Mouse (Mus musculus) embryonic facial prominence, embryonic 12.5 days (tissue): Measurements from ENCODE around the gene Yif1b. TPM values are rescaled to one million over a fixed set of nuclear protein-coding genes. Genes with fewer than 3 reads are reported as not detected.
A peak's percentile ranks its signal among the peaks of the same experiment; 100 is the strongest.

Source experiments
- ATAC-seq: fragments of 200-750 bp; cut with Nextera tagmentation; 2 replicates; pipeline ENCODE4 v1.8.0; 2017; ENCODE audit not compliant: insufficient number of reproducible peaks, insufficient read depth, low FRiP score, low TSS enrichment
- H3K27ac ChIP-seq: fragments of 300-500 bp; sonication (generic); 2 replicates; pipeline ENCODE4 v1.5.1; 2016; ENCODE audit warnings: mild to moderate bottlenecking
- H3K27me3 ChIP-seq: fragments of 300-500 bp; sonication (generic); 2 replicates; pipeline ENCODE4 v1.6.1; 2016; ENCODE audit warnings: mild to moderate bottlenecking, moderate library complexity
- H3K36me3 ChIP-seq: fragments of 300-500 bp; sonication (generic); 2 replicates; pipeline ENCODE4 v1.6.1; 2016; ENCODE audit warnings: mild to moderate bottlenecking
- H3K4me1 ChIP-seq: fragments of 300-500 bp; sonication (generic); 2 replicates; pipeline ENCODE4 v1.6.1; 2016
- H3K4me2 ChIP-seq: fragments of 300-500 bp; sonication (generic); replicated peaks from 2 replicates; pipeline ENCODE4 v1.6.1; 2016; ENCODE audit warnings: mild to moderate bottlenecking, moderate library complexity
- H3K4me3 ChIP-seq: fragments of 300-500 bp; sonication (generic); 2 replicates; pipeline ENCODE4 v1.5.1; 2016; ENCODE audit warnings: mild to moderate bottlenecking
- H3K9ac ChIP-seq: fragments of 300-500 bp; sonication (generic); 2 replicates; pipeline ENCODE4 v1.6.1; 2016; ENCODE audit warnings: mild to moderate bottlenecking, moderate library complexity
- H3K9me3 ChIP-seq: fragments of 300-500 bp; sonication (generic); 2 replicates; pipeline ENCODE4 v1.6.1; 2016; ENCODE audit warnings: mild to moderate bottlenecking, moderate library complexity
- WGBS: fragments of 180-500 bp; shearing (Covaris S2); methylation state at CpG from one replicate; pipeline ENCODE4 v1.1.7; 2016; 5-methylcytosine and 5-hydroxymethylcytosine counted together
- polyA plus RNA-seq: library from polyadenylated mRNA; unstranded; fragments of >200 nt; fragmentation: Nextera tagmentation; extraction: Ambion mirVana; gene quantifications from 2 replicates; pipeline ENCODE4 v1.2.1, GENCODE M21; 2016

The Yif1b gene
- polyA plus RNA-seq, 1 experiment from 2014 or later: 100 TPM

DNA sequence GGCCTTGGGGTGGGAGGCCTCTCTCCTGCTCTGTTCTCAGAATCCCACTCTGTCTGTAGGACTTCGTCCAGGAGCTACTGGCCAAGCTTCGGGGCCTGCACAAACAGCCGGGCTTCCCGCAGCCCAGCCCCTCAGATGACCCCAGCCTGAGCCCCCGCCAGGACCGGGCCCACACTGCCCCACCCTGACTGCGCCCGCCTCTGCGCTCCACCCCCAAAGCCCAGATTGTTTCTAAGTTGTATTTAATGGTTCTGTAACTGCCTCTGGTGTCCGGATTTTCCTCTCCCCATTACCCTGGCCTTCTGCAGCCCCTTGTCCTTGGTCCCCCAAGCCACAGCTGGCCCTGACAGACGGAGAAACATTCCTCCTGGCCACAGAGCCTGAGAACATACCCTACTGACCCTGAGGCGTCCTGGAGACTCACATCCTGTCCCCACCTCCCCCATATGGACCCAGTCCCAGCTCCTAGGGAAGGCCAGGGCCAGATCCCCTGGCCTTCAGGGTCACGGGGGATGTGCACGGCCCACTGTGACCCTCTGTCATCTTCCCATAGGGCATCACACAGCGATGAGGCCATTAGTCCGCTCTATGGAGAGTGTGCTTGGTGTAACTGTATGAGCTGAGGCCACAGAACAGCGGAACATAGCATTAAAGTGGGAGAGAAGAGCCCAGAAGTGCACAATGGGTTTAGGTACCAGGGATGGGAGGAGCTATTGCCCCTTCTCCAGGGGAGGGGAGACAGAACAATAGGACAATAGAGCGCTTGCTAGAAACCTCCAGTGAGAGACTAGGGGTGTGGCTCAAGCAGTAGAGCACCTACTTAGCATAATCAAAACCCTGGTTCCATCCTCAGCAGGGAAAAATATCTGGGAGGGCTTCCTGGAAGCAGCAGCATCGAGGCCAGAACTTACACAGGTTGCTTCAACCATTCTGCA, 55.3 kb downstream of the Yif1b start:
- Histone ChIP-seq H3K27me3 (no peaks in the 10 kb centered on the region), H3K27ac (peak overlapping the region; percentile 60; the same call in 1 of the 2 replicates), H3K4me1 (peaks cover 43% of the 10 kb centered on the region), H3K4me2 (no peak overlapping the region), H3K4me3 (no peak overlapping the region), H3K9me3 (no peaks in the 10 kb centered on the region), H3K36me3 (no peaks in the 10 kb centered on the region), H3K9ac (no peak overlapping the region)
- ATAC-seq: no peak
- 32% methylated on average over 19 of the region's 19 CpGs for WGBS

- Histone ChIP-seq H3K9ac (no peak overlapping the region), H3K4me1 (peaks cover 36% of the 10 kb centered on the region), H3K27me3 (no peaks in the 10 kb centered on the region), H3K9me3 (no peaks in the 10 kb centered on the region), H3K27ac (no peak overlapping the region), H3K4me2 (no peak overlapping the region), H3K36me3 (no peaks in the 10 kb centered on the region), H3K4me3 (no peak overlapping the region)
- ATAC-seq: no peak
- 72% methylated on average over 13 of the region's 13 CpGs for WGBS
Measured at GRCm38 (mm10) chr7:29294111-29294761, 56.1 kb downstream of the Yif1b start.

DNA sequence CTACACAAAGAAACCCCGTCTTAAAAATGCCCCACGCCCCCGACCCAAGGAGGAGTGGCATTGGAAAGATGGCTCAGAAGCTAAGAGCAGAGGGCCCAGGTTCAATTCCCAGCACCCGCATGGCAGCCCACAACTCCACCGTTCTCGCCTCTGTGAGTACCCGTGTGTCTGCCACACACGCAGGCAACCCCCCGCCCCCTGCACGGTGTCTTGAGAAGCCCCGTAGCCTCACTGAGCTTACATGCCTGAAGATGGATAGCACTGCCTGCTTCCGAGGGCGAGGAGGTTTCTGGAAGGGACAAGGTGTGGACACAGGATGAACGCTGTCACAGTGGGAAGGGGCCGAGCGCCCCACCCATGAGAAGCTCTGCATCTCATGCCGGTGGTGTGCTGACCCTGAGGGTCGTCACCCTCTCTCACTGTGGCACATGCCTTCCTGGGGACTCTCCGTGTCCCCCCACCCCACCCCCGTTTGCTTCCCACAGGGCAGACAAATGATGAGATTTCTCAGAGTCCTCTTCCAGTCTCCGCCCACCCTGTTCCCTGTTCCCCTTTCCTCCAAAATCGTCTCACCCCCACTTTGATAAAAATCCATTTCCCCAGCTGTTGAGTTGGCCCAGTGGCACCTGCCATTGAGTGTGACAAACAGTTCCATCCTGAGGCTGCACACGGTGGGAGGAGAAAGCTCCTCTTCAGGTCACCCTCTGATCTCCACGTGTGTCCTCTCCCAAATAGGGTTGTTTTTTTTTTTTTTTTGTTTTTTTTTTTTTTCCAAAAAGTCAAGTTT, 57.9 kb downstream of the Yif1b start:
- peaks cover 24% of the 10 kb centered on the region for H3K4me1 ChIP-seq
- no peak overlapping the region for H3K4me3 ChIP-seq
- H3K27me3 ChIP-seq: no peaks in the 10 kb centered on the region
- ATAC-seq: no peak
- H3K36me3 ChIP-seq: no peaks in the 10 kb centered on the region
- 83% methylated on average over 24 of the region's 24 CpGs for WGBS
- no peaks in the 10 kb centered on the region for H3K9me3 ChIP-seq
- H3K9ac ChIP-seq: no peak overlapping the region
- no peak overlapping the region for H3K4me2 ChIP-seq
- H3K27ac ChIP-seq: no peak overlapping the region

DNA sequence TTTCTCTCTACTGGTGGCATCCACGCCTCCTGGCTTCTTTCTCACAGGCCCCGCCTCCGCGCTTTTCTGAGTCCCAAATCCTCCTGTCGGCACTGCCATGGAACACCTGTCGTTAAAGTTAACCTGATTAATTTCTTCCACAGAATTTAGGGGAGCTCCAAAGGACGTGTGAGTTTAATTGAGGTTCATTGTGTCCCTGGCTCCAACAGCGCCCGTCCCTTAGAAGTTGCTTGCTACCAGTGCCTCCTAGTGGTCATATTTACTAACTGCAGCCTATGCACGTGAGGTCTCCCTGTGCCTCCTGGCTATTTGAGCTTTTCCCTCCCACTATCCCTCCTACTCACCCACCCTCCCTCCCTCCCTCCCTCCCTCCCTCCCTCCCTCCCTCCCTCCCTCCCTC, 58.9 kb downstream of the Yif1b start:
- H3K27ac ChIP-seq: no peak overlapping the region
- no peak overlapping the region for H3K4me3 ChIP-seq
- no peaks in the 10 kb centered on the region for H3K9me3 ChIP-seq
- no peaks in the 10 kb centered on the region for H3K36me3 ChIP-seq
- H3K4me1 ChIP-seq: peaks cover 19% of the 10 kb centered on the region
- no peak overlapping the region for H3K4me2 ChIP-seq
- no peak overlapping the region for H3K9ac ChIP-seq
- WGBS: 14% methylated on average over 10 of the region's 10 CpGs
- no peaks in the 10 kb centered on the region for H3K27me3 ChIP-seq
- ATAC-seq: no peak

Other genes with a start within 250 kb of the Yif1b start
- 3.7 and 4.3 TPM in 2 replicates for gene Ryr1, start 113.2 kb upstream of the Yif1b start, polyA plus RNA-seq
- gene Rasgrp4, start 103.5 kb upstream of the Yif1b start, polyA plus RNA-seq: 0.92 and 1.1 TPM in 2 replicates
- 12.9 and 15.6 TPM in 2 replicates for gene Fam98c, start 82.1 kb upstream of the Yif1b start, polyA plus RNA-seq
- 0.59 and 0.78 TPM in 2 replicates for gene Ggn, start 68.1 kb upstream of the Yif1b start, polyA plus RNA-seq
- gene Spred3, start 67.9 kb upstream of the Yif1b start, polyA plus RNA-seq: 5.9 and 6.3 TPM in 2 replicates
- 278 and 280 TPM in 2 replicates for gene Psmd8, start 57.6 kb upstream of the Yif1b start, polyA plus RNA-seq
- 0.37 and 0.60 TPM in 2 replicates for gene Catsperg1, start 24.3 kb upstream of the Yif1b start, polyA plus RNA-seq
- gene Kcnk6, start 5.8 kb upstream of the Yif1b start, polyA plus RNA-seq: 1.2 and 1.4 TPM in 2 replicates
- 1.9 and 2.6 TPM in 2 replicates for gene 2200002D01Rik, start 10.1 kb downstream of the Yif1b start, polyA plus RNA-seq
- 94.0 and 104 TPM in 2 replicates for gene Spint2, start 43.6 kb downstream of the Yif1b start, polyA plus RNA-seq
- gene Ppp1r14a, start 51.0 kb downstream of the Yif1b start, polyA plus RNA-seq: 17.1 and 19.6 TPM in 2 replicates
- gene Dpf1, start 65.6 kb downstream of the Yif1b start, polyA plus RNA-seq: 25.7 and 27.9 TPM in 2 replicates